Mouse (Mus musculus) myocyte (in vitro differentiated cells): ENCODE data around the gene Zkscan17. TPM values are rescaled to one million over a fixed set of nuclear protein-coding genes. Genes with fewer than 3 reads are reported as not detected.
"Not testable (repeated sequence)": the region's sequence is repeated elsewhere in the genome, so short reads cannot be mapped to it uniquely, and the experiment has no call there.

Experiments
- H3K27me3 ChIP-seq: one replicate; pipeline ENCODE4 v1.6.1; 2011; ENCODE audit not compliant: control insufficient read depth, insufficient read depth, insufficient read length
- H3K36me3 ChIP-seq: one replicate; pipeline ENCODE4 v1.6.1; 2011; ENCODE audit not compliant: control insufficient read depth, insufficient read depth
- H3K4me2 ChIP-seq: one replicate; pipeline ENCODE4 v1.6.1; 2011; ENCODE audit warnings: low read depth, control low read depth
- H3K4me3 ChIP-seq: one replicate; pipeline ENCODE4 v1.5.1; 2011; ENCODE audit warnings: mild to moderate bottlenecking, control low read depth, moderate library complexity
- H3K79me2 ChIP-seq: one replicate; pipeline ENCODE4 v1.6.1; 2011; ENCODE audit not compliant: control insufficient read depth, insufficient read depth
- H3ac ChIP-seq: one replicate; pipeline ENCODE4 v1.6.1; 2011; ENCODE audit not compliant: control insufficient read depth, insufficient read length
- CEBPB ChIP-seq: IDR thresholded peaks from 2 replicates; pipeline ENCODE4 v1.6.1; 2011; ENCODE audit warnings: mild to moderate bottlenecking, moderate library complexity; ENCODE audit not compliant: poor library complexity, insufficient read depth, severe bottlenecking
- E2F4 ChIP-seq: IDR thresholded peaks from one replicate; pipeline ENCODE4 v1.6.1; 2011; ENCODE audit warnings: mild to moderate bottlenecking, control low read depth, moderate library complexity; ENCODE audit not compliant: insufficient read depth
- MAX ChIP-seq: IDR thresholded peaks from one replicate; pipeline ENCODE4 v1.6.1; 2011; ENCODE audit warnings: low read depth, mild to moderate bottlenecking, control low read depth
- MYOD1 ChIP-seq, 3 experiments: IDR thresholded peaks; one replicate each; pipeline ENCODE4 v1.6.1; 2011; ENCODE audit warnings: control low read depth in 2 of 3, low read depth in 2 of 3, mild to moderate bottlenecking in 2 of 3, moderate library complexity in 1 of 3; ENCODE audit not compliant: insufficient read length in 2 of 3, control insufficient read depth in 1 of 3
- MYOG ChIP-seq, 3 experiments: IDR thresholded peaks; one replicate each; pipeline ENCODE4 v1.6.1; 2011; ENCODE audit warnings: control low read depth in 2 of 3, low read depth in 2 of 3, mild to moderate bottlenecking in 2 of 3; ENCODE audit not compliant: insufficient read length in 2 of 3, control insufficient read depth in 1 of 3, insufficient read depth in 1 of 3
- POLR2A ChIP-seq: IDR thresholded peaks from one replicate; pipeline ENCODE4 v1.6.1; 2011; ENCODE audit warnings: low read depth, mild to moderate bottlenecking, control low read depth, moderate library complexity; ENCODE audit not compliant: insufficient read length
- POLR2AphosphoS2 ChIP-seq: IDR thresholded peaks from one replicate; pipeline ENCODE4 v1.6.1; 2011; ENCODE audit warnings: low read depth, control low read depth; ENCODE audit not compliant: insufficient read length
- REST ChIP-seq: IDR thresholded peaks from one replicate; pipeline ENCODE4 v1.6.1; 2011; ENCODE audit warnings: mild to moderate bottlenecking, control low read depth, moderate library complexity; ENCODE audit not compliant: insufficient read depth, insufficient read length
- SRF ChIP-seq: IDR thresholded peaks from one replicate; pipeline ENCODE4 v1.6.1; 2011; ENCODE audit warnings: low read depth; ENCODE audit not compliant: control insufficient read depth, insufficient read length
- TCF12 ChIP-seq: IDR thresholded peaks from one replicate; pipeline ENCODE4 v1.6.1; 2011; ENCODE audit warnings: mild to moderate bottlenecking, control low read depth; ENCODE audit not compliant: poor library complexity, insufficient read depth, severe bottlenecking
- TCF3 ChIP-seq: IDR thresholded peaks from one replicate; pipeline ENCODE4 v1.6.1; 2011; ENCODE audit warnings: low read depth, control low read depth; ENCODE audit not compliant: insufficient read length
- USF1 ChIP-seq: IDR thresholded peaks from one replicate; pipeline ENCODE4 v1.6.1; 2011; ENCODE audit warnings: low read depth, mild to moderate bottlenecking, control low read depth, moderate library complexity
- polyA plus RNA-seq: library from polyadenylated mRNA; unstranded; fragments of >200 nt; fragmentation: generic; extraction: Trizol; gene quantifications from one replicate; pipeline ENCODE4 v1.2.1, GENCODE M21; 2012; ENCODE audit warnings: missing spikeins

The Zkscan17 gene
- 26.4 TPM for polyA plus RNA-seq

DNA sequence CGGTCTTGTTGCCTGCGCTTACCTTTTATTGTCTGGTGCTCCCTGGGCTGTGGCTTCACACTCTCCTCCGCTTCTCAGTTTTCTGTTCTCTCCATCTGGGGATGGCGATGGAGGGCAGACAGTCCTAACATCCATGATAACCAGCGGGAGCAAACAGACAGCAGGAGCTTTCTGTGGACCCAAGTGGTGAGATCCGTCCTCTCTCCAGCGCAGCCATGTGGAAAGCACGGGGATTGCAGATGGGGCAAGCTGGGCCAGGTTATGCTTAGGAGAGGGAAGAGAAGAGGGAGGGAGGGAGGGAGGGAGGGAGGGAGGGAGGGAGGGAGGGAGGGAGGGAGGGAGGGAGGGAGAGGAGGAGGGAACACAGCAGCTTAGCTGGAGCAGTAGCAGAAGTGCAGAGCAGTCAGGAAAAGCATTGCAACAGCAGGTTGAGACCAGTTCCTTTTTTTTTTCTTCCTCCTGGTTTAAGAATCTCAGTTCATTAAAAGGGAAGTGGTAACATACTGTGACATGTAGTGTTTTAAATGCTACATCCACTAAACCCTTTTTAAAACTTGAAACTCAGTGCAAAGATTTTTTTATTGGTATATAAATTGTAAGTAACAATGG lies at the start of gene Zkscan17:
Gene Zkscan17 (minus strand): TSS at position 280 of the 609 bp plus-strand sequence.
- Histone ChIP-seq H3K79me2 (no peaks in the 10 kb centered on the region), H3K36me3 (no peaks in the 10 kb centered on the region), H3K4me3 (no peak within 1 kb of the TSS), H3K4me2 (no peak within 1 kb of the TSS), H3K27me3 (no peaks in the 10 kb centered on the region), H3ac (no peak within 1 kb of the TSS)
- TF ChIP-seq E2F4 (no peak), TCF12 (no peak), POLR2AphosphoS2 (no peak), REST (no peak), TCF3 (no peak), CEBPB (no peak), MYOG (IDR thresholded peaks at IDR 0.05; ENCODE audit: control insufficient read depth in 1 of 3, insufficient read depth in 1 of 3, insufficient read length in 2 of 3, low read depth in 2 of 3) (no peak), POLR2A (no peak), USF1 (no peak), MYOD1 (IDR thresholded peaks at IDR 0.05; ENCODE audit: control insufficient read depth in 1 of 3, insufficient read length in 2 of 3, low read depth in 2 of 3) (no peak), MAX (no peak), SRF (no peak)

- not testable (repeated sequence) for H3K4me2 ChIP-seq, H3ac ChIP-seq, H3K36me3 ChIP-seq, H3K4me3 ChIP-seq, H3K79me2 ChIP-seq
- H3K27me3 ChIP-seq: peaks cover 28% of the 10 kb centered on the region
Observed at GRCm38 (mm10) chr11:59576135-59576534, 49.6 kb upstream of the Zkscan17 start, which contains the start of gene Olfr222. TSS of gene Olfr222 (minus strand) at chr11:59576235.

DNA sequence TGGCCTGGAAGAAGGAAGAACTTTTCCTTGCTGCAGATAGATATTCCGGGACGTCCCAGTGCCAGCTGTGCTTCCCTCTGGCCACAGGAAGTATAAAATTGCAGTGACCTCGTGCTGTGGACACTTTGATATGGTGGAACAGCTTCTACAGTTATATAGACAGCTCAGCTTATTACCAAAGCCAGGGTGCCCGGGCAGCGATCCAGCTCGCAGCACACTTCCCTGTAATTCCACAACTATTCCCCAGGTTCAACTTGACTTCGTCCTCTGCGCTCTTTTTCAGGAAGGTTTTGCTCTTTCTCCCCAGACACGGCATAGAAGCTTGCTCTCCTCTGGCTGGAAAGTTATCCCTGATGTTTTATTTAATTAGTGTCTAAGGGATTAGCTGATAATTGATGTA lies 49.2 kb upstream of the Zkscan17 start:
- no peak for TF ChIP-seq POLR2AphosphoS2
- no peak for TF ChIP-seq MAX
- TF ChIP-seq USF1: no peak
- TF ChIP-seq TCF12: no peak
- no peak for TF ChIP-seq E2F4
- TF ChIP-seq POLR2A: no peak
- no peak for TF ChIP-seq MYOD1 (IDR thresholded peaks at IDR 0.05; ENCODE audit: control insufficient read depth in 1 of 3, insufficient read length in 2 of 3, low read depth in 2 of 3)
- no peak for TF ChIP-seq CEBPB
- no peak for TF ChIP-seq REST
- no peak for TF ChIP-seq MYOG (IDR thresholded peaks at IDR 0.05; ENCODE audit: control insufficient read depth in 1 of 3, insufficient read depth in 1 of 3, insufficient read length in 2 of 3, low read depth in 2 of 3)
- no peak for TF ChIP-seq SRF
- no peak for TF ChIP-seq TCF3
- Histone ChIP-seq H3K27me3 (peaks cover 32% of the 10 kb centered on the region), H3K4me3 (no peak overlapping the region), H3K36me3 (no peaks in the 10 kb centered on the region), H3K4me2 (no peak overlapping the region), H3K79me2 (no peaks in the 10 kb centered on the region), H3ac (no peak overlapping the region)

DNA sequence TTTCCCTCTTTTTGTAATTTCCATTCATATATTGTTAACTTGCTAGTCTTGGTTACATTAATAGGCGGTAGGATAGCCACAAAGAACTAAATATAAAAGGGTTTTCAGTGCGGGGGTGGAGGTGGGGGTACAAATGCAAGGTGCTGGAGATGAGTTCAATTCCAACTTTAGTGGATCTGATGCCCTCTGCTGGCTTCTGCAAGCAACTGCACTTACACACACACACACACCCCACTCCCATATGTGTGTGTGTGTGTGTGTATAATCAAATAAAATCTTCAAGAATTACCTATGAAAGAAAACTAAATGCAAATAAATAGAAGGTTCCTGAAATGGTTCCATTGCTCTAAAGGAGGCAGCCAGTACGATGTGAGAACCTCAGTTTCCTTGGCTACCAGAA lies 42.8 kb upstream of the Zkscan17 start:
- TF ChIP-seq E2F4 (no peak), SRF (no peak), TCF3 (no peak), TCF12 (no peak), POLR2AphosphoS2 (no peak), USF1 (no peak), MAX (no peak), CEBPB (no peak), POLR2A (no peak), REST (no peak), MYOD1 (IDR thresholded peaks at IDR 0.05; ENCODE audit: control insufficient read depth in 1 of 3, insufficient read length in 2 of 3, low read depth in 2 of 3) (no peak), MYOG (IDR thresholded peaks at IDR 0.05; ENCODE audit: control insufficient read depth in 1 of 3, insufficient read depth in 1 of 3, insufficient read length in 2 of 3, low read depth in 2 of 3) (no peak)
- H3K4me2 ChIP-seq: no peak overlapping the region
- no peaks in the 10 kb centered on the region for H3K79me2 ChIP-seq
- peaks cover 32% of the 10 kb centered on the region for H3K27me3 ChIP-seq
- no peak overlapping the region for H3K4me3 ChIP-seq
- no peak overlapping the region for H3ac ChIP-seq
- no peaks in the 10 kb centered on the region for H3K36me3 ChIP-seq

- H3ac ChIP-seq: no peak overlapping the region
- H3K27me3 ChIP-seq: peaks cover 20% of the 10 kb centered on the region
- H3K79me2 ChIP-seq: no peaks in the 10 kb centered on the region
- TF ChIP-seq MYOD1 (IDR thresholded peaks at IDR 0.05; ENCODE audit: control insufficient read depth in 1 of 3, insufficient read length in 2 of 3, low read depth in 2 of 3): no peak
- no peak for TF ChIP-seq E2F4
- no peak for TF ChIP-seq TCF12
- TF ChIP-seq MYOG (IDR thresholded peaks at IDR 0.05; ENCODE audit: control insufficient read depth in 1 of 3, insufficient read depth in 1 of 3, insufficient read length in 2 of 3, low read depth in 2 of 3): no peak
- no peak for TF ChIP-seq POLR2AphosphoS2
- no peak for TF ChIP-seq CEBPB
- TF ChIP-seq REST: no peak
- no peak for TF ChIP-seq USF1
- no peak for TF ChIP-seq SRF
- no peak for TF ChIP-seq MAX
- TF ChIP-seq POLR2A: no peak
- no peak for TF ChIP-seq TCF3
- H3K36me3 ChIP-seq: no peaks in the 10 kb centered on the region
- H3K4me3 ChIP-seq: no peak overlapping the region
- no peak overlapping the region for H3K4me2 ChIP-seq
Observed at GRCm38 (mm10) chr11:59562837-59563236, 36.3 kb upstream of the Zkscan17 start.
